Mouse (Mus musculus) liver, postnatal 0 days (tissue): ENCODE measurements around the gene Prkd2.

Experiments used
- CTCF ChIP-seq: sonication (generic); IDR thresholded peaks from 2 replicates; pipeline ENCODE4 v1.5.1; 2016; ENCODE audit warnings: antibody characterized with exemption, low read depth
- EP300 ChIP-seq: IDR thresholded peaks from 2 replicates; pipeline ENCODE4 v1.6.1; 2016; ENCODE audit warnings: antibody characterized with exemption, low read depth, mild to moderate bottlenecking

GRCm38 (mm10) chr7:16885905-16886304 lies 43.2 kb downstream of the Prkd2 start:
- TF ChIP-seq CTCF (no peak), EP300 (no peak)
